Mouse (Mus musculus) CH12.LX (cell line): Measurements from ENCODE around the gene Them4. TPM values are rescaled to one million over a fixed set of nuclear protein-coding genes. Genes with fewer than 3 reads are reported as not detected.

Experiments used
- DNase-seq: peaks from one replicate; pipeline ENCODE4 v3.0.0-alpha.2; 2013; ENCODE audit errors: extremely low read depth
- H3K27ac ChIP-seq: 2 replicates; pipeline ENCODE4 v1.5.1; 2012; ENCODE audit warnings: low read depth, mild to moderate bottlenecking, control low read depth, moderate library complexity; ENCODE audit not compliant: insufficient read depth
- H3K27me3 ChIP-seq: replicated peaks from 2 replicates; pipeline ENCODE3; 2012; ENCODE audit warnings: inconsistent platforms
- H3K36me3 ChIP-seq, 2 experiments: replicated peaks in 1 of 2; 2 replicates each; pipeline versions ENCODE3 to v1.6.1; 2012; ENCODE audit warnings: inconsistent platforms in 1 of 2, low read length in 1 of 2, mild to moderate bottlenecking in 1 of 2, mixed read lengths in 1 of 2, moderate library complexity in 1 of 2; ENCODE audit not compliant: control insufficient read depth in 1 of 2, insufficient read depth in 1 of 2
- H3K4me1 ChIP-seq, 2 experiments: 2 replicates each; pipeline ENCODE4 v1.6.1; 2012; ENCODE audit warnings: inconsistent platforms in 1 of 2, moderate library complexity in 1 of 2; ENCODE audit not compliant: insufficient read depth in 2 of 2, control insufficient read depth in 1 of 2
- H3K4me2 ChIP-seq: 2 replicates; pipeline ENCODE4 v1.6.1; 2012; ENCODE audit warnings: low read depth, mild to moderate bottlenecking, control low read depth; ENCODE audit not compliant: poor library complexity, insufficient read depth, severe bottlenecking
- H3K4me3 ChIP-seq, 3 experiments: fragments of 150-350 bp in 1 of 3; sonication (generic) in 1 of 3; replicated peaks in 1 of 3; 2 replicates each; pipeline versions ENCODE3 to v1.5.1; 2011 to 2012; ENCODE audit warnings: low read depth in 2 of 3, low read length in 2 of 3, mild to moderate bottlenecking in 2 of 3, moderate library complexity in 2 of 3, control low read depth in 1 of 3, improper control_type of control experiment in 1 of 3, inconsistent platforms in 1 of 3, mixed read lengths in 1 of 3; ENCODE audit not compliant: poor library complexity in 1 of 3
- H3K79me2 ChIP-seq: replicated peaks from 2 replicates; pipeline ENCODE4 v1.6.1; 2012; ENCODE audit warnings: mild to moderate bottlenecking, moderate library complexity; ENCODE audit not compliant: control insufficient read depth, poor library complexity, insufficient read depth, severe bottlenecking; ENCODE audit errors: extremely low read depth
- H3K9ac ChIP-seq: 2 replicates; pipeline ENCODE4 v1.6.1; 2012; ENCODE audit warnings: low read depth, mild to moderate bottlenecking, control low read depth, moderate library complexity; ENCODE audit not compliant: insufficient read depth
- H3K9me3 ChIP-seq: replicated peaks from 2 replicates; pipeline ENCODE3; 2012; ENCODE audit warnings: low read length, inconsistent platforms, mixed read lengths
- CHD2 ChIP-seq: IDR thresholded peaks from 2 replicates; pipeline ENCODE4 v1.6.1; 2011; ENCODE audit warnings: low read length, improper control_type of control experiment
- ELF1 ChIP-seq: IDR thresholded peaks from 2 replicates; pipeline ENCODE4 v1.6.1; 2014; ENCODE audit warnings: low read depth, mild to moderate bottlenecking, inconsistent platforms, low read length, improper control_type of control experiment
- EP300 ChIP-seq: IDR thresholded peaks from 2 replicates; pipeline ENCODE4 v1.6.1; 2011; ENCODE audit warnings: low read length, improper control_type of control experiment
- GABPA ChIP-seq: IDR thresholded peaks from 2 replicates; pipeline ENCODE4 v1.6.1; 2012; ENCODE audit warnings: low read depth, low read length, improper control_type of control experiment, inconsistent platforms; ENCODE audit not compliant: insufficient replicate concordance
- JUN ChIP-seq: IDR thresholded peaks from 2 replicates; pipeline ENCODE4 v1.6.1; 2011; ENCODE audit warnings: low read depth, mild to moderate bottlenecking, low read length, improper control_type of control experiment, moderate library complexity; ENCODE audit not compliant: insufficient read depth
- JUND ChIP-seq: conservative IDR thresholded peaks from 2 replicates; pipeline ENCODE4 v1.6.1; 2011; ENCODE audit warnings: low read depth, low read length, improper control_type of control experiment
- KAT2A ChIP-seq: IDR thresholded peaks from 2 replicates; pipeline ENCODE4 v1.6.1; 2012; ENCODE audit warnings: low read length, improper control_type of control experiment, inconsistent platforms; ENCODE audit not compliant: insufficient replicate concordance
- MAFK ChIP-seq: IDR thresholded peaks from 2 replicates; pipeline ENCODE4 v1.6.1; 2011; ENCODE audit warnings: low read length, improper control_type of control experiment; ENCODE audit not compliant: insufficient replicate concordance
- POLR2A ChIP-seq: IDR thresholded peaks from 2 replicates; pipeline ENCODE4 v1.6.1; 2011; ENCODE audit warnings: low read depth, mild to moderate bottlenecking, improper control_type of control experiment, low read length
- POLR2AphosphoS2 ChIP-seq: IDR thresholded peaks from 2 replicates; pipeline ENCODE4 v1.6.1; 2011; ENCODE audit warnings: low read depth, low read length, improper control_type of control experiment
- RCOR1 ChIP-seq: conservative IDR thresholded peaks from 2 replicates; pipeline ENCODE4 v1.6.1; 2012; ENCODE audit warnings: low read depth, mild to moderate bottlenecking, inconsistent platforms, low read length, improper control_type of control experiment
- SIN3A ChIP-seq: IDR thresholded peaks from 2 replicates; pipeline ENCODE4 v1.6.1; 2012; ENCODE audit warnings: low read length, improper control_type of control experiment, inconsistent platforms
- SMC3 ChIP-seq: IDR thresholded peaks from 2 replicates; pipeline ENCODE4 v1.6.1; 2011; ENCODE audit warnings: low read depth, low read length, improper control_type of control experiment
- TCF12 ChIP-seq: IDR thresholded peaks from 2 replicates; pipeline ENCODE4 v1.6.1; 2014; ENCODE audit warnings: low read depth, mild to moderate bottlenecking, inconsistent platforms, low read length, improper control_type of control experiment
- UBTF ChIP-seq: IDR thresholded peaks from 2 replicates; pipeline ENCODE4 v1.6.1; 2012; ENCODE audit warnings: low read depth, mild to moderate bottlenecking, inconsistent platforms, low read length, improper control_type of control experiment, moderate library complexity
- ZC3H11A ChIP-seq: IDR thresholded peaks from 2 replicates; pipeline ENCODE4 v1.6.1; 2012; ENCODE audit warnings: low read depth, mild to moderate bottlenecking, inconsistent platforms, low read length, improper control_type of control experiment
- ZNF384 ChIP-seq: IDR thresholded peaks from 2 replicates; pipeline ENCODE4 v1.6.1; 2012; ENCODE audit warnings: low read depth, low read length, improper control_type of control experiment, inconsistent platforms
- dilution Hi-C: fragments of 300-500 bp; cut with MboI; formaldehyde crosslinking; loops from 2 replicates; pipeline ENCODE4 v1.14.3; 2020; ENCODE audit warnings: low sequenced_read_pairs; ENCODE audit not compliant: extremely low pct_unique_long_range_greater_than_20kb, extremely low pct_ligation_motif_present
- in situ Hi-C: fragments of 300-500 bp; cut with MboI; formaldehyde crosslinking; loops from 3 replicates; pipeline ENCODE4 v1.14.3; 2019; ENCODE audit warnings: low sequenced_read_pairs, low pct_ligation_motif_present, low pct_unique_long_range_greater_than_20kb, mixed read lengths
- polyA plus RNA-seq: library from polyadenylated mRNA; unstranded; fragments of >175 nt; gene quantifications from 2 replicates; pipeline ENCODE4 v1.2.1, GENCODE M21; 2012; ENCODE audit warnings: low read depth; ENCODE audit not compliant: insufficient read length
- total RNA-seq, 2 experiments: library from RNA; depleted of rRNA; stranded (reverse); fragments of 300-350 nt in 1 of 2; fragments of >200 nt in 1 of 2; gene quantifications; 2 replicates each; pipeline ENCODE4 v1.2.3; 2012 to 2014

The Them4 gene
- total and polyA plus RNA-seq, 3 experiments, result 2.4 to 7.2 (median 3.6) TPM

DNA sequence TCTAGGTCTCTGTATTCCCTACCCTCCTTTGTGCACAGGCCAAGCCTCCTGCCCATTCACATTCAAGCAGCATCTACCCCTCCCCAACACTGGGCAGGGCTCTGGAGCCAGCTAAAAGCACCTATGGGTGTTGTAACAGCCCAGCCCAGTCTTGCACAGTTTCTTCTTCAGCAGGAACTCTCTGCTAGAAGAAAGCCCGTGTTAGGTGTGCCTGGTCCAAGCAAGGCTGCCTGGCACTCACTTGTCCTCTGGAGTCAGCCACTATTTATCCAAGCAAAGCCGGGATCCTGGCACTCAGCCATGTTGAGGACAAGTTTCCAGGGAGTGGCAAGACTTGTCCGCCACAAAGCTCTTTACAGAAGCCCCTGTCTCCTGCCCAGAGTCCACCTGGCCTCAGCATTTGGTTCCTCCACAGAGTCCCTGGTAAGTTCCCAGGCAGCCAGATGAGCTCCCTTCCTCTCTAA, 32.1 kb downstream of the Them4 start, which contains the start of gene Them5:
TSS of gene Them5 (plus strand) at position 141 of the 464 bp plus-strand sequence.
- Histone ChIP-seq H3K79me2 (no peaks in the 10 kb centered on the region), H3K4me3 (no peak within 1 kb of the TSS), H3K4me2 (no peak within 1 kb of the TSS), H3K27ac (no peak within 1 kb of the TSS), H3K9ac (no peak within 1 kb of the TSS), H3K27me3 (peaks cover 9% of the 10 kb centered on the region), H3K9me3 (no peaks in the 10 kb centered on the region), H3K4me1 (no peaks in the 10 kb centered on the region), H3K36me3 (no peaks in the 10 kb centered on the region)
- TF ChIP-seq KAT2A, result no peak
- no peak for TF ChIP-seq SIN3A
- no peak for TF ChIP-seq SMC3
- TF ChIP-seq RCOR1, result no peak
- in situ Hi-C loops (no loop called here), dilution Hi-C loops (no loop called here)
- no peak for DNase-seq

- H3K27ac ChIP-seq, result no peak overlapping the region
- H3K4me2 ChIP-seq, result no peak overlapping the region
- no peak overlapping the region for H3K9ac ChIP-seq
- dilution Hi-C loops (no loop called here), in situ Hi-C loops (no loop called here)
- no peaks in the 10 kb centered on the region for H3K36me3 ChIP-seq
- H3K4me3 ChIP-seq, result no peak overlapping the region
- H3K9me3 ChIP-seq, result no peaks in the 10 kb centered on the region
- TF ChIP-seq CHD2, result no peak
- TF ChIP-seq TCF12, result no peak
- no peak for TF ChIP-seq ZNF384
- no peak for TF ChIP-seq UBTF
- no peak for TF ChIP-seq GABPA
- TF ChIP-seq ZC3H11A, result no peak
- no peak for TF ChIP-seq ELF1
- TF ChIP-seq JUND, result no peak
- H3K27me3 ChIP-seq, result peaks cover 9% of the 10 kb centered on the region
- DNase-seq, result no peak
- H3K4me1 ChIP-seq, result no peaks in the 10 kb centered on the region
- H3K79me2 ChIP-seq, result no peaks in the 10 kb centered on the region
These were observed 32.7 kb downstream of the Them4 start for GRCm38 (mm10) chr3:94342552-94342951.

- in situ Hi-C loops (no loop called here), dilution Hi-C loops (no loop called here)
- Histone ChIP-seq H3K4me3 (no peak overlapping the region), H3K4me1 (no peaks in the 10 kb centered on the region), H3K27me3 (peaks cover 4% of the 10 kb centered on the region), H3K9me3 (no peaks in the 10 kb centered on the region), H3K36me3 (no peaks in the 10 kb centered on the region), H3K27ac (no peak overlapping the region), H3K9ac (no peak overlapping the region), H3K79me2 (no peaks in the 10 kb centered on the region), H3K4me2 (no peak overlapping the region)
- TF ChIP-seq POLR2AphosphoS2, result no peak
- TF ChIP-seq JUN, result no peak
- TF ChIP-seq MAFK, result no peak
- TF ChIP-seq EP300, result no peak
- no peak for TF ChIP-seq POLR2A
- DNase-seq, result no peak
These were observed 34.3 kb downstream of the Them4 start for GRCm38 (mm10) chr3:94344182-94344581.
